Mouse (Mus musculus): ENCODE data around the gene Grik2.
"Not testable (repeated sequence)": the region's sequence is repeated elsewhere in the genome, so short reads cannot be mapped to it uniquely, and the experiment has no call there.

Grik2 gene

GRCm38 (mm10) chr10:49365262-49365661 lies 423.3 kb downstream of the Grik2 start:
- no peak for DNase-seq (ENCODE audit: low read depth, low spot score)

GRCm38 (mm10) chr10:49322413-49322812 lies 466.2 kb downstream of the Grik2 start:
- no peak for DNase-seq (ENCODE audit: low read depth, low spot score)

GRCm38 (mm10) chr10:49319880-49320279 lies 468.7 kb downstream of the Grik2 start:
- no peak for DNase-seq (ENCODE audit: low read depth, low spot score)

GRCm38 (mm10) chr10:49256247-49256939 lies 532.2 kb downstream of the Grik2 start:
- no peak for DNase-seq (ENCODE audit: low read depth, low spot score)

- not testable (repeated sequence) for DNase-seq (ENCODE audit: low read depth, low spot score)
Observed at GRCm38 (mm10) chr10:49237356-49237755, 551.2 kb downstream of the Grik2 start.

- not testable (repeated sequence) for DNase-seq (ENCODE audit: low read depth, low spot score)
Observed at GRCm38 (mm10) chr10:49236844-49237243, 551.7 kb downstream of the Grik2 start.

- DNase-seq (ENCODE audit: low read depth, low spot score): no peak
Observed at GRCm38 (mm10) chr10:49220096-49220495, 568.5 kb downstream of the Grik2 start.

- no peak for DNase-seq (ENCODE audit: low read depth, low spot score)
Observed at GRCm38 (mm10) chr10:49219631-49220030, 568.9 kb downstream of the Grik2 start.

- DNase-seq (ENCODE audit: low read depth, low spot score): no peak
Observed at GRCm38 (mm10) chr10:49191773-49192371, 596.7 kb downstream of the Grik2 start.

GRCm38 (mm10) chr10:49191291-49191690 lies 597.3 kb downstream of the Grik2 start:
- no peak for DNase-seq (ENCODE audit: low read depth, low spot score)

- no peak for DNase-seq (ENCODE audit: low read depth, low spot score)
Observed at GRCm38 (mm10) chr10:49154134-49154533, 634.4 kb downstream of the Grik2 start.

GRCm38 (mm10) chr10:49151496-49151895 lies 637.1 kb downstream of the Grik2 start:
- not testable (repeated sequence) for DNase-seq (ENCODE audit: low read depth, low spot score)

GRCm38 (mm10) chr10:49149714-49150113 lies 638.9 kb downstream of the Grik2 start:
- DNase-seq (ENCODE audit: low read depth, low spot score): no peak

- DNase-seq (ENCODE audit: low read depth, low spot score): no peak
Observed at GRCm38 (mm10) chr10:49142658-49143057, 645.9 kb downstream of the Grik2 start.

GRCm38 (mm10) chr10:49136816-49137215 lies 651.8 kb downstream of the Grik2 start:
- DNase-seq (ENCODE audit: low read depth, low spot score): no peak

GRCm38 (mm10) chr10:49131311-49131710 lies 657.3 kb downstream of the Grik2 start:
- DNase-seq (ENCODE audit: low read depth, low spot score): no peak

- DNase-seq (ENCODE audit: low read depth, low spot score): no peak
Observed at GRCm38 (mm10) chr10:49050339-49050738, 738.2 kb downstream of the Grik2 start.

GRCm38 (mm10) chr10:49049391-49049790 lies 739.2 kb downstream of the Grik2 start:
- DNase-seq (ENCODE audit: low read depth, low spot score): no peak

Measured in skeletal muscle tissue, adult 2 months (tissue).